Mouse (Mus musculus) embryonic facial prominence, embryonic 11.5 days (tissue): ENCODE data around the gene Tgfbr3l. TPM values are rescaled to one million over a fixed set of nuclear protein-coding genes. Genes with fewer than 3 reads are reported as not detected.

Experiments
- ATAC-seq: fragments of 200-750 bp; cut with Nextera tagmentation; replicated peaks from 2 replicates; pipeline ENCODE4 v1.8.0; 2017; ENCODE audit warnings: low read depth; ENCODE audit not compliant: insufficient number of reproducible peaks, low FRiP score, low TSS enrichment
- DNase-seq: peaks from one replicate; pipeline ENCODE4 v3.0.0-alpha.2; 2015; ENCODE audit warnings: low spot score
- H3K27ac ChIP-seq: fragments of 300-500 bp; sonication (generic); replicated peaks from 2 replicates; pipeline ENCODE4 v1.5.1; 2014; ENCODE audit warnings: mild to moderate bottlenecking, low read depth, low read length, control low read depth
- H3K27me3 ChIP-seq: fragments of 300-500 bp; sonication (generic); 2 replicates; pipeline ENCODE4 v1.6.1; 2014; ENCODE audit warnings: mild to moderate bottlenecking, low read length, moderate library complexity, mixed read lengths; ENCODE audit not compliant: control insufficient read depth, insufficient read depth
- H3K36me3 ChIP-seq: fragments of 300-500 bp; sonication (generic); replicated peaks from 2 replicates; pipeline ENCODE4 v1.6.1; 2014; ENCODE audit warnings: low read depth, mild to moderate bottlenecking, low read length, moderate library complexity, mixed read lengths; ENCODE audit not compliant: control insufficient read depth, insufficient read depth
- H3K4me1 ChIP-seq: fragments of 300-500 bp; sonication (generic); 2 replicates; pipeline ENCODE4 v1.6.1; 2014; ENCODE audit warnings: low read length, mixed read lengths; ENCODE audit not compliant: control insufficient read depth, insufficient read depth
- H3K4me2 ChIP-seq: fragments of 300-500 bp; sonication (generic); 2 replicates; pipeline ENCODE4 v1.6.1; 2014; ENCODE audit warnings: low read depth, mild to moderate bottlenecking, control low read depth, low read length, moderate library complexity
- H3K4me3 ChIP-seq: fragments of 300-500 bp; sonication (generic); 2 replicates; pipeline ENCODE4 v1.5.1; 2014; ENCODE audit warnings: low read depth, low read length, control low read depth
- H3K9ac ChIP-seq: fragments of 300-500 bp; sonication (generic); replicated peaks from 2 replicates; pipeline ENCODE4 v1.6.1; 2014; ENCODE audit warnings: mild to moderate bottlenecking, control low read depth, low read length
- H3K9me3 ChIP-seq: fragments of 300-500 bp; sonication (generic); replicated peaks from 2 replicates; pipeline ENCODE4 v1.6.1; 2016; ENCODE audit warnings: mild to moderate bottlenecking, low read length, inconsistent platforms, mixed read lengths; ENCODE audit not compliant: control insufficient read depth
- WGBS: fragments of 180-500 bp; shearing (Covaris S2); extraction: QIAGEN DNeasy Blood & Tissue Kit; methylation state at CpG from one replicate; pipeline ENCODE4 v1.1.7; 2014; 5-methylcytosine and 5-hydroxymethylcytosine counted together
- polyA plus RNA-seq: library from polyadenylated mRNA; unstranded; fragments of >200 nt; fragmentation: Nextera tagmentation; extraction: Ambion mirVana; gene quantifications from 2 replicates; pipeline ENCODE4 v1.2.1, GENCODE M21; 2014

Gene Tgfbr3l
- polyA plus RNA-seq, 1 experiment from 2014 or later = 1.8 TPM

GRCm38 (mm10) chr8:4263105-4263791 lies 15.2 kb downstream of the Tgfbr3l start:
- peaks cover 7% of the 10 kb centered on the region for H3K36me3 ChIP-seq
- no peaks in the 10 kb centered on the region for H3K27me3 ChIP-seq
- ATAC-seq (no peak), DNase-seq (no peak)
- no peak overlapping the region for H3K9ac ChIP-seq
- H3K4me1 ChIP-seq = no peaks in the 10 kb centered on the region
- H3K4me3 ChIP-seq = no peak overlapping the region
- no peak overlapping the region for H3K27ac ChIP-seq
- 87% methylated on average over 8 of the region's 8 CpGs for WGBS
- no peaks in the 10 kb centered on the region for H3K9me3 ChIP-seq
- no peak overlapping the region for H3K4me2 ChIP-seq

- ATAC-seq (no peak), DNase-seq (no peak)
- Histone ChIP-seq H3K4me1 (no peaks in the 10 kb centered on the region), H3K36me3 (peaks cover 7% of the 10 kb centered on the region), H3K4me3 (no peak overlapping the region), H3K4me2 (no peak overlapping the region), H3K27ac (no peak overlapping the region), H3K9ac (no peak overlapping the region), H3K9me3 (no peaks in the 10 kb centered on the region), H3K27me3 (no peaks in the 10 kb centered on the region)
- WGBS = 89% methylated on average over 15 of the region's 15 CpGs
These were observed 17.3 kb downstream of the Tgfbr3l start for GRCm38 (mm10) chr8:4265160-4265914.

DNA sequence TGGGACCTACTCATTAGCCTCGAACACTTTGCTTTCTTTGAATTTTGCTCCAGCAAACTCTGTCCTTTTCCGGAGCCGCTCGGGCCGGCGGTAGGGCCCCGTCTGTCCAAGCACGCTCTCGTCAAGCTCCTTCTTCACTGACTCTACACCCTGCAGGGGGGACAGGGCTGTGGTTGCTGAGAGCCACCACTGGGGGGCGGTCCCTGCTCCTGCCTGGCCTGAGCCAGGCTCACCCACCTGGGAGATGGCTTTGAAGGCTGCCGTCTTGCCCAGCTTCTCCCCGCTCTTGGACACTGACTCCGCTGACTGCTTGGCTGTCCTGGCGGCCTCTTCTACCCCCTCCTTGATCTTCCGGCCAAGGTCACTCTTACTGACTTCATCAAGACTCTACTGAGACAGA lies 19.6 kb downstream of the Tgfbr3l start:
- Histone ChIP-seq H3K4me1 (no peaks in the 10 kb centered on the region), H3K36me3 (peaks cover 7% of the 10 kb centered on the region), H3K27ac (no peak overlapping the region), H3K27me3 (no peaks in the 10 kb centered on the region), H3K4me3 (no peak overlapping the region), H3K9me3 (no peaks in the 10 kb centered on the region), H3K9ac (no peak overlapping the region), H3K4me2 (no peak overlapping the region)
- WGBS = 80% methylated on average over 15 of the region's 15 CpGs
- ATAC-seq (peak; percentile 73; the same call in 1 of the 2 replicates), DNase-seq (no peak)

DNA sequence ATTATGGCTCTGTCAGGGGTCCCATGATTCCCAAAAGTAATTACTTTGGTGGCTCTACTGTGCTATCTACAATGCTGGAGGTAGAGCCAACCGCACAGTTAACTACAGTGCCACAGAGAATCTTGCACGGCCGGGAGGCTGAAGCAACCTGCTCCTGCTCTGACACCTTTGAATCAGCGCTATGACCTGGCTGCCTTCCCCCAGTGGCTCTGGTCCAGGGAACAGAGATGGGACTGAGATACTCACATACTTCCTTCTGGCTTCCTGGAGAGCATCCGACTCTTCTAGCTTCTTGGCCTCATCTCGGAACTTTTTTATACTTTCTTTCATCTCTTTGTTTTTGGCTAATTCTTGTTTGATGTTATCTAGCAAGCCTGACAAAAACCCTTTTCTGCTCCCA lies 21.6 kb downstream of the Tgfbr3l start:
- Histone ChIP-seq H3K27me3 (no peaks in the 10 kb centered on the region), H3K4me2 (no peak overlapping the region), H3K9me3 (no peaks in the 10 kb centered on the region), H3K9ac (no peak overlapping the region), H3K4me3 (no peak overlapping the region), H3K4me1 (no peaks in the 10 kb centered on the region), H3K36me3 (peaks cover 7% of the 10 kb centered on the region), H3K27ac (no peak overlapping the region)
- 88% methylated on average over 6 of the region's 6 CpGs for WGBS
- DNase-seq (no peak), ATAC-seq (no peak)

DNA sequence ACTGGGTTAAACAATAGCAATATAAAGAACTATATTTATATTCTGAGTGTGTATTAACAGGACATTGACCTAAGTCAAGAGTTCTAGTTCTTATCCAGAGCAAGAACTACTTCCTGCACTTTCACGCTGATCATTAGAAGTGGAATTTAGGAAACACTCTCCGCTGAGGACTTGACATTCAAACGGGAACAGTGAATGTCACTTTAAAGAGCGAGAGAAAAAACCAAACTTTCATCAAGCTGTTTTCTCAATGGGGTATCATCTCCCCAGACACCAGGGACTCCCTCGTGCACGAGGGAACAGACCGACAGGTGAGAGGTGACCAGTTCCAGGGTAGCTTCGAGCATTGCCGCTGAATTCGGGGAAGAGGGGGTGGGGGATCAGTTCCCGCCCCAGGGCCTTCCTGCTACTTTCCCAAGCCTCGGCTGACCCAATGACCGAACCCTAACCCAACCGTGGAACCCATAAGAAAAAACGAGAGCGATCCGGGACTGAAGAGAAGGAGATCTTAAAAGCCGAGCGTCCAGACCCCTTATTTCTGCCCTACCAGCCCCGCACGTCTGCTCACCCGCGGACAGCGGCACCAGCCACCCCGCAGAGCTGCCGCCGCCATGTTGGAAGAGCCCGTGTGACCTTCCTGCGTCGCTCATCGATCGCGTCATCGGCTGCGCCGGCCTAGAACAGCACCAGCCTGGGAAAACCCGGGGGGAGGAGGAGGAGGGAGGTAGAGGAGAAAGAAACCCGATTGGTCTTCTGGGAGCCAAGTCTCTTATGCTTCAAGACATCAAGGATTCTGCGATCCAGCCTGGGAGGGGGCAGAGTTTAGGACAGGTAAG lies 27.5 kb downstream of the Tgfbr3l start, which contains the start of gene Timm44:
Gene Timm44, minus strand, starts transcription at position 639 of the 836 bp plus-strand sequence.
- no peak within 1 kb of the TSS for H3K27ac ChIP-seq
- DNase-seq = peak; percentile 98
- peak; percentile 92 for ATAC-seq

DNA sequence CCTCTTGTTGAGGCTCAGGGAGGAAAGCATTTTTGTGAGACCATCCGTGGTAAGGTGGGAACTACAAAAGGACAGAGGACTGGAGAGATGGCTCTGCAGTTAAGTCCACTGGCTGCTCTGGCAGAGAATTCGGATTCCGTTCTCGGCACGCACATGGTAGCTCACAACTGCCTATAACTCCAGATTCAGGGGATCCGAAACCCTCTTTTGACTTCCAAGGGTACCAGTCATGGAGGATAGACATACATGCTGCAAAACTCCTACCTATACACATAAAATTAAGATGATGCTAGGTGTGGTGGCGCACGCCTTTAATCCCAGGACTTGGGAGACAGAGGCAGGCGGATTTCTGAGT lies 28.1 kb downstream of the Tgfbr3l start:
- H3K27me3 ChIP-seq = no peaks in the 10 kb centered on the region
- no peaks in the 10 kb centered on the region for H3K36me3 ChIP-seq
- no peaks in the 10 kb centered on the region for H3K9me3 ChIP-seq
- H3K9ac ChIP-seq = peak overlapping the region; percentile 75
- H3K4me1 ChIP-seq = no peaks in the 10 kb centered on the region
- 28% methylated on average over 9 of the region's 9 CpGs for WGBS
- H3K4me3 ChIP-seq = peak overlapping the region; percentile 60
- no peak; the same call in 1 of the 2 replicates for ATAC-seq
- H3K27ac ChIP-seq = no peak overlapping the region
- DNase-seq = no peak
- H3K4me2 ChIP-seq = peak overlapping the region; percentile 36

More for the DNA sequence above, 27.5 kb downstream of the Tgfbr3l start, which contains the start of gene Timm44:
- H3K4me1 ChIP-seq = no peaks in the 10 kb centered on the region
- under 1% methylated on average over 39 of the region's 39 CpGs for WGBS
- H3K4me2 ChIP-seq = peak within 1 kb of the TSS; percentile 56
- no peaks in the 10 kb centered on the region for H3K27me3 ChIP-seq
- peak within 1 kb of the TSS; percentile 75 for H3K9ac ChIP-seq
- no peaks in the 10 kb centered on the region for H3K36me3 ChIP-seq
- H3K9me3 ChIP-seq = no peaks in the 10 kb centered on the region
- H3K4me3 ChIP-seq = peak within 1 kb of the TSS; percentile 60

DNA sequence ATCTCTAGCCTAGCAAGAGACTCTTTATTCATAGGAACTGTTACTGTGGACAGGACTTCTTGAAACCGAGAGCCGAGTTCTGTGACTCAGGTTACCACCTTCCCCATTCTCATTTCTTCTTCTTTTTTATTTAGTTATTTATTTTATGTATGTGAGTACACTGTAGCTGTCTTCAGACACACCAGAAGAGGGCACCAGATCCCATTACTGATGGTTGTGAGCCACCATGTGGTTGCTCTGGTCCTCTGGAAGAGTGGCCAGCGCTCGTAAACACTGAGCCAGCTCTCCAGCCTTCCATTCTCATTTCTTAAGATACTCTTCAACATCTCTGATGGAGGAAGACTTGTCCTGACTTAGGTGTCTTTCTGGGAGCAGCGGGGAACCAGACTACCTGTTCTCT lies 44.7 kb downstream of the Tgfbr3l start:
- no peak overlapping the region for H3K4me3 ChIP-seq
- DNase-seq = no peak
- ATAC-seq = no peak
- H3K9ac ChIP-seq = no peak overlapping the region
- H3K27ac ChIP-seq = no peak overlapping the region
- no peaks in the 10 kb centered on the region for H3K4me1 ChIP-seq
- H3K36me3 ChIP-seq = peaks cover 8% of the 10 kb centered on the region
- H3K9me3 ChIP-seq = no peaks in the 10 kb centered on the region
- no peaks in the 10 kb centered on the region for H3K27me3 ChIP-seq
- WGBS = 92% methylated on average over 5 of the region's 5 CpGs
- H3K4me2 ChIP-seq = no peak overlapping the region
